Mouse (Mus musculus) hindbrain, postnatal 0 days (tissue): ENCODE measurements at regions not wholly inside any gene's neighbourhood (a gene's known extent, or its start where the extent isn't known, plus 50 kb on each side); places are given as distances from the start of the nearest gene placed in this dataset.

Experiments used
- ATAC-seq: fragments of 200-750 bp; cut with Nextera tagmentation; 2 replicates; pipeline ENCODE4 v1.8.0; 2017; ENCODE audit warnings: mild to moderate bottlenecking, moderate TSS enrichment, moderate library complexity
- DNase-seq: peaks from one replicate; pipeline ENCODE4 v3.0.0-alpha.2; 2015; ENCODE audit warnings: low spot score
- H3K27ac ChIP-seq: fragments of 300-500 bp; sonication (generic); 2 replicates; pipeline ENCODE4 v1.5.1; 2014; ENCODE audit warnings: mild to moderate bottlenecking
- H3K27me3 ChIP-seq: fragments of 300-500 bp; sonication (generic); 2 replicates; pipeline ENCODE4 v1.6.1; 2014; ENCODE audit warnings: low read length, mixed read lengths; ENCODE audit not compliant: insufficient read depth
- H3K36me3 ChIP-seq: fragments of 300-500 bp; sonication (generic); 2 replicates; pipeline ENCODE4 v1.6.1; 2014; ENCODE audit warnings: low read length, mixed read lengths; ENCODE audit not compliant: insufficient read depth
- H3K4me1 ChIP-seq: fragments of 300-500 bp; sonication (generic); 2 replicates; pipeline ENCODE4 v1.6.1; 2014; ENCODE audit warnings: antibody characterized with exemption, low read length, mixed read lengths; ENCODE audit not compliant: insufficient read depth
- H3K4me2 ChIP-seq: fragments of 300-500 bp; sonication (generic); 2 replicates; pipeline ENCODE4 v1.6.1; 2014; ENCODE audit warnings: low read depth, mild to moderate bottlenecking, low read length, moderate library complexity, mixed read lengths
- H3K4me3 ChIP-seq: fragments of 300-500 bp; sonication (generic); 2 replicates; pipeline ENCODE4 v1.5.1; 2014; ENCODE audit warnings: low read length
- H3K9ac ChIP-seq: fragments of 300-500 bp; sonication (generic); replicated peaks from 2 replicates; pipeline ENCODE4 v1.6.1; 2014; ENCODE audit warnings: mild to moderate bottlenecking, low read length, moderate library complexity, mixed read lengths
- H3K9me3 ChIP-seq: fragments of 300-500 bp; sonication (generic); 2 replicates; pipeline ENCODE4 v1.6.1; 2016; ENCODE audit warnings: low read length, mixed read lengths
- CTCF ChIP-seq: IDR thresholded peaks from 2 replicates; pipeline ENCODE4 v1.5.1; 2016; ENCODE audit warnings: antibody characterized with exemption, control low read depth, low read depth
- WGBS: fragments of 180-500 bp; shearing (Covaris S2); extraction: QIAGEN DNeasy Blood & Tissue Kit; methylation state at CpG from one replicate; pipeline ENCODE4 v1.1.7; 2014; 5-methylcytosine and 5-hydroxymethylcytosine counted together

- no peak for TF ChIP-seq CTCF
- H3K27ac ChIP-seq: no peak overlapping the region
- ATAC-seq (no peak), DNase-seq (no peak)
- no peaks in the 10 kb centered on the region for H3K27me3 ChIP-seq
- no peaks in the 10 kb centered on the region for H3K36me3 ChIP-seq
- WGBS: 80% methylated on average over 3 of the region's 3 CpGs
- no peak overlapping the region for H3K9ac ChIP-seq
- H3K4me3 ChIP-seq: no peak overlapping the region
- H3K4me2 ChIP-seq: no peak overlapping the region
- no peaks in the 10 kb centered on the region for H3K9me3 ChIP-seq
- no peaks in the 10 kb centered on the region for H3K4me1 ChIP-seq
These were observed 340.8 kb upstream of the Acvr2a start for GRCm38 (mm10) chr2:48473102-48473501.

GRCm38 (mm10) chr2:48474642-48475041 lies 339.3 kb upstream of the Acvr2a start:
- no peak for TF ChIP-seq CTCF
- WGBS: 90% methylated on average over 4 of the region's 4 CpGs

GRCm38 (mm10) chr2:48476777-48477176 lies 337.1 kb upstream of the Acvr2a start:
- ATAC-seq (no peak), DNase-seq (no peak)
- Histone ChIP-seq H3K36me3 (no peaks in the 10 kb centered on the region), H3K4me3 (no peak overlapping the region), H3K27ac (no peak overlapping the region), H3K9me3 (no peaks in the 10 kb centered on the region), H3K4me2 (no peak overlapping the region), H3K4me1 (no peaks in the 10 kb centered on the region), H3K9ac (no peak overlapping the region), H3K27me3 (no peaks in the 10 kb centered on the region)
- no peak for TF ChIP-seq CTCF
- WGBS: 56% methylated on average over 3 of the region's 3 CpGs

More at GRCm38 (mm10) chr2:48474642-48475041, 339.3 kb upstream of the Acvr2a start:
- no peak overlapping the region for H3K27ac ChIP-seq
- no peaks in the 10 kb centered on the region for H3K9me3 ChIP-seq
- H3K4me1 ChIP-seq: no peaks in the 10 kb centered on the region
- H3K4me2 ChIP-seq: no peak overlapping the region
- H3K9ac ChIP-seq: no peak overlapping the region
- H3K36me3 ChIP-seq: no peaks in the 10 kb centered on the region
- no peaks in the 10 kb centered on the region for H3K27me3 ChIP-seq
- DNase-seq: no peak
- no peak for ATAC-seq
- no peak overlapping the region for H3K4me3 ChIP-seq

- Histone ChIP-seq H3K4me2 (no peak overlapping the region), H3K9ac (no peak overlapping the region), H3K36me3 (no peaks in the 10 kb centered on the region), H3K27ac (no peak overlapping the region), H3K27me3 (no peaks in the 10 kb centered on the region), H3K4me1 (no peaks in the 10 kb centered on the region), H3K4me3 (no peak overlapping the region), H3K9me3 (no peaks in the 10 kb centered on the region)
- ATAC-seq (no peak), DNase-seq (no peak)
- 61% methylated on average over 2 of the region's 2 CpGs for WGBS
- no peak for TF ChIP-seq CTCF
These were observed 336.6 kb upstream of the Acvr2a start for GRCm38 (mm10) chr2:48477336-48477735.

DNA sequence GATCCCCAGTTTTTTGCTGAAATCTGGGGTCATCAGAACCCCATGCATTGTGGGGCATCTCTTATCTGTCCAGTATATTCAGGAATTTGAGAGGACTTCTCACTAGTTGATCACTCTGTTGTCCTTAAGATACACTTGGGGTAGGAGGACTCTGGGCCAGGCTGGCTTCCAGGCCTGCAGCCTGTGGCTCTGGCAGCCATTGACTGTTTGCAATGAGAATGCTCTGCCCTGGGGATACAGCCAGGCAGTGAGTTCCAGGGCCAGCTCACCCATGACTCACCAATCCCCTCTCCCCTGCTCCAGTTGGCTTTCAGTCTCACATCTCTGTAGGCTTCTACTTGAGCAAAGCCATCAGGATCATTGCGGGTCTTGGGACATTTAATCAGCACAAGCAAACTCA lies 334.3 kb upstream of the Acvr2a start:
- DNase-seq: no peak
- no peak overlapping the region for H3K4me2 ChIP-seq
- TF ChIP-seq CTCF: no peak
- no peak overlapping the region for H3K4me3 ChIP-seq
- no peak for ATAC-seq
- H3K9ac ChIP-seq: no peak overlapping the region
- 100% methylated on average over 1 of the region's 1 CpGs for WGBS
- H3K27ac ChIP-seq: no peak overlapping the region
- no peaks in the 10 kb centered on the region for H3K36me3 ChIP-seq
- H3K4me1 ChIP-seq: no peaks in the 10 kb centered on the region
- H3K9me3 ChIP-seq: no peaks in the 10 kb centered on the region
- no peaks in the 10 kb centered on the region for H3K27me3 ChIP-seq

- no peak for ATAC-seq
- Histone ChIP-seq H3K4me3 (no peak overlapping the region), H3K9me3 (no peaks in the 10 kb centered on the region), H3K4me2 (no peak overlapping the region), H3K9ac (no peak overlapping the region), H3K27me3 (no peaks in the 10 kb centered on the region), H3K27ac (no peak overlapping the region), H3K36me3 (no peaks in the 10 kb centered on the region), H3K4me1 (no peaks in the 10 kb centered on the region)
- no peak for DNase-seq
- WGBS: 59% methylated on average over 9 of the region's 9 CpGs
- no peak for TF ChIP-seq CTCF
These were observed 333.3 kb upstream of the Acvr2a start for GRCm38 (mm10) chr2:48480428-48481191.

DNA sequence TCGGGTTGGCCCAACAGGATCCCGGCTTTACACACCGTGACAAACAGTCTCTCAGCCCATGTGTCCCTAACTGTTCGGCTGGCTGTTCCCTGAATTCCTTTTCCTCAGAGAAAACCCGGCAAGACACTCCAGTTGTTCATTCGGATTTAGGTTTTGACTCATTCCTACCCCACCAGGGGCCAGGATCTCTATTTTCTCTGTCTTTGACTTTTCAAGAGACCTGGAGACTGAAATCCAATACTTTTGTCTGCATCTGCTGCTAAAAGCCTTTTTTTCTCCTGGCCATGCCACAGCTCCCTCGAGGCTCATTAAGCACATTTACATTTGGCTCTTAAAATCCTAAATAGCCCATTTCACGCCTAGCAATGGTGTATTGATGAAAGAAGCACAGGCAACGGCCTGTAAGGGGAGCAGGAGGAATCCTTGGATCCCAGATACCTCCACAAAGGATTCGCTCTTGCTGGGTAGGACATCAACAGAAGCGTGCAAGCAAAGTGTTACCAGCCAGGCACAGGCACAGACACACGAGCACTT lies 332.6 kb upstream of the Acvr2a start:
- DNase-seq (peak; percentile 71), ATAC-seq (peak; percentile 72)
- Histone ChIP-seq H3K27me3 (no peaks in the 10 kb centered on the region), H3K4me2 (no peak overlapping the region), H3K27ac (0 out of 2 replicates have a peak overlapping the region, but pooled peaks have one; percentile 15), H3K9ac (no peak overlapping the region), H3K36me3 (no peaks in the 10 kb centered on the region), H3K4me3 (no peak overlapping the region), H3K4me1 (no peaks in the 10 kb centered on the region), H3K9me3 (no peaks in the 10 kb centered on the region)
- 21% methylated on average over 12 of the region's 12 CpGs for WGBS
- TF ChIP-seq CTCF: no peak
